Mouse (Mus musculus): ENCODE data around the gene Saa3.
"Not testable (repeated sequence)": the region's sequence is repeated elsewhere in the genome, so short reads cannot be mapped to it uniquely, and the experiment has no call there.

Saa3 gene

GRCm38 (mm10) chr7:46715600-46715999, at the start of gene Saa3:
Gene Saa3 (minus strand): TSS chr7:46715700.
- no peak for DNase-seq

GRCm38 (mm10) chr7:46764672-46765071, 49.2 kb upstream of the Saa3 start:
- DNase-seq, result no peak

GRCm38 (mm10) chr7:46762601-46763000, 47.1 kb upstream of the Saa3 start:
- DNase-seq, result no peak

GRCm38 (mm10) chr7:46761049-46761795, 45.7 kb upstream of the Saa3 start:
- DNase-seq, result no peak

GRCm38 (mm10) chr7:46751490-46751889, 36.0 kb upstream of the Saa3 start, which contains the start of gene Saa2:
Gene Saa2 (plus strand): TSS chr7:46751790.
- no peak for DNase-seq

GRCm38 (mm10) chr7:46748459-46748858, 33.0 kb upstream of the Saa3 start:
- DNase-seq, result no peak

- no peak for DNase-seq
These were observed 30.9 kb upstream of the Saa3 start for GRCm38 (mm10) chr7:46746381-46746780.

GRCm38 (mm10) chr7:46745816-46746215, 30.3 kb upstream of the Saa3 start:
- no peak for DNase-seq

GRCm38 (mm10) chr7:46742880-46743279, 27.4 kb upstream of the Saa3 start, which contains the start of gene Saa1:
Gene Saa1 (minus strand): TSS chr7:46742980.
- not testable (repeated sequence) for DNase-seq

- DNase-seq, result not testable (repeated sequence)
These were observed 24.5 kb upstream of the Saa3 start for GRCm38 (mm10) chr7:46740041-46740440.

- peak; percentile 12 for DNase-seq
These were observed 23.3 kb upstream of the Saa3 start for GRCm38 (mm10) chr7:46738561-46739460.

GRCm38 (mm10) chr7:46734983-46735382, 19.5 kb upstream of the Saa3 start:
- DNase-seq, result no peak

- DNase-seq, result no peak
These were observed 17.0 kb upstream of the Saa3 start, which contains the start of gene Saa4 for GRCm38 (mm10) chr7:46732458-46732857. Gene Saa4 (minus strand): TSS chr7:46732603.

- DNase-seq, result no peak
These were observed 12.1 kb upstream of the Saa3 start for GRCm38 (mm10) chr7:46727584-46727983.

GRCm38 (mm10) chr7:46724396-46724795, 8.9 kb upstream of the Saa3 start:
- no peak for DNase-seq

- DNase-seq, result no peak
These were observed 8.3 kb upstream of the Saa3 start for GRCm38 (mm10) chr7:46723849-46724248.

GRCm38 (mm10) chr7:46723354-46723753, 7.9 kb upstream of the Saa3 start:
- DNase-seq, result no peak

- DNase-seq, result no peak
These were observed 5.0 kb upstream of the Saa3 start for GRCm38 (mm10) chr7:46720460-46720859.

GRCm38 (mm10) chr7:46719526-46719925, 4.0 kb upstream of the Saa3 start:
- peak; percentile 9 for DNase-seq

- DNase-seq, result no peak
These were observed 3.2 kb upstream of the Saa3 start for GRCm38 (mm10) chr7:46718591-46719270.

GRCm38 (mm10) chr7:46716897-46717296, 1.4 kb upstream of the Saa3 start:
- DNase-seq, result peak; percentile 22

GRCm38 (mm10) chr7:46714518-46714917, 982 bp downstream of the Saa3 start:
- DNase-seq, result peak; percentile 58

GRCm38 (mm10) chr7:46712250-46712649, 3.2 kb downstream of the Saa3 start:
- DNase-seq, result no peak
